Mouse (Mus musculus): ENCODE measurements around the gene Slc25a48.

GRCm38 (mm10) chr13:56462791-56463190 is 24.6 kb downstream of the Slc25a48 start:
- TF ChIP-seq POLR2A (IDR thresholded peaks at IDR 0.05; ENCODE audit: borderline replicate concordance, control insufficient read depth, low read depth, low read length) = no peak
- no peak for TF ChIP-seq CTCF (IDR thresholded peaks at IDR 0.05; ENCODE audit: control insufficient read depth, insufficient read depth, low read length)

All from bone marrow, adult 2 months (tissue).